Mouse (Mus musculus) MEL (cell line): Measurements from ENCODE around the gene Sema6c. TPM values are rescaled to one million over a fixed set of nuclear protein-coding genes. Genes with fewer than 3 reads are reported as not detected.
A peak's percentile ranks its signal among the peaks of the same experiment; 100 is the strongest.

Experiments used
- DNase-seq: peaks from one replicate; pipeline ENCODE4 v3.0.0; 2011; ENCODE audit warnings: low read depth, low spot score
- H3K27ac ChIP-seq: 2 replicates; pipeline ENCODE4 v1.5.1; 2012; ENCODE audit warnings: low read depth, mild to moderate bottlenecking, control low read depth, low read length, moderate library complexity; ENCODE audit not compliant: control insufficient read depth
- H3K27me3 ChIP-seq, 2 experiments: fragments of 150-350 bp in 1 of 2; sonication (generic) in 1 of 2; 2 replicates each; pipeline ENCODE4 v1.6.1; 2012; ENCODE audit warnings: low read length in 2 of 2, mild to moderate bottlenecking in 2 of 2, improper control_type of control experiment in 1 of 2, moderate library complexity in 1 of 2; ENCODE audit not compliant: insufficient read depth in 2 of 2, control insufficient read depth in 1 of 2
- H3K36me3 ChIP-seq, 2 experiments: 2 replicates each; pipeline ENCODE4 v1.6.1; 2012 to 2014; ENCODE audit warnings: low read length in 2 of 2, improper control_type of control experiment in 1 of 2, inconsistent platforms in 1 of 2, mild to moderate bottlenecking in 1 of 2; ENCODE audit not compliant: insufficient read depth in 2 of 2, control insufficient read depth in 1 of 2
- H3K4me1 ChIP-seq, 2 experiments: fragments of 150-350 bp in 1 of 2; sonication (generic) in 1 of 2; 2 replicates each; pipeline ENCODE4 v1.6.1; 2012; ENCODE audit warnings: low read length in 2 of 2, improper control_type of control experiment in 1 of 2, mild to moderate bottlenecking in 1 of 2; ENCODE audit not compliant: insufficient read depth in 2 of 2, control insufficient read depth in 1 of 2
- H3K4me3 ChIP-seq, 2 experiments: fragments of 150-350 bp in 1 of 2; sonication (generic) in 1 of 2; 2 replicates each; pipeline ENCODE4 v1.5.1; 2012; ENCODE audit warnings: low read depth in 2 of 2, low read length in 2 of 2, mild to moderate bottlenecking in 2 of 2, moderate library complexity in 2 of 2, control low read depth in 1 of 2, improper control_type of control experiment in 1 of 2; ENCODE audit not compliant: control insufficient read depth in 1 of 2, insufficient read depth in 1 of 2
- H3K79me2 ChIP-seq: 2 replicates; pipeline ENCODE4 v1.6.1; 2012; ENCODE audit warnings: mild to moderate bottlenecking, low read length, moderate library complexity; ENCODE audit not compliant: control insufficient read depth, poor library complexity, insufficient read depth
- H3K9ac ChIP-seq: 2 replicates; pipeline ENCODE4 v1.6.1; 2012; ENCODE audit warnings: low read depth, mild to moderate bottlenecking, control low read depth, low read length, moderate library complexity; ENCODE audit not compliant: control insufficient read depth, poor library complexity, severe bottlenecking
- H3K9me3 ChIP-seq: fragments of 150-350 bp; sonication (generic); replicated peaks from 2 replicates; pipeline ENCODE4 v1.6.1; 2012; ENCODE audit warnings: mild to moderate bottlenecking, low read length, improper control_type of control experiment, moderate library complexity; ENCODE audit not compliant: insufficient read depth
- BHLHE40 ChIP-seq: IDR thresholded peaks from 2 replicates; pipeline ENCODE4 v1.6.1; 2012; ENCODE audit warnings: low read depth, mild to moderate bottlenecking, inconsistent platforms, low read length, improper control_type of control experiment, borderline replicate concordance
- CHD1 ChIP-seq: IDR thresholded peaks from 2 replicates; pipeline ENCODE4 v1.6.1; 2012; ENCODE audit warnings: low read depth, mild to moderate bottlenecking, inconsistent platforms, low read length, improper control_type of control experiment
- CTCF ChIP-seq, 3 experiments: IDR thresholded peaks in 2 of 3; conservative IDR thresholded peaks in 1 of 3; 2 replicates each; pipeline ENCODE4 v1.5.1; 2011 to 2012; ENCODE audit warnings: low read length in 3 of 3, low read depth in 2 of 3, mild to moderate bottlenecking in 2 of 3, improper control_type of control experiment in 1 of 3, inconsistent platforms in 1 of 3, mixed read lengths in 1 of 3, moderate library complexity in 1 of 3; ENCODE audit not compliant: control insufficient read depth in 1 of 3, insufficient read depth in 1 of 3, poor library complexity in 1 of 3, severe bottlenecking in 1 of 3
- EP300 ChIP-seq, 2 experiments: IDR thresholded peaks; 2 replicates each; pipeline ENCODE4 v1.6.1; 2011; ENCODE audit warnings: improper control_type of control experiment in 2 of 2, low read length in 2 of 2, low read depth in 1 of 2, mild to moderate bottlenecking in 1 of 2
- ETS1 ChIP-seq: IDR thresholded peaks from 2 replicates; pipeline ENCODE4 v1.6.1; 2012; ENCODE audit warnings: low read depth, mild to moderate bottlenecking, inconsistent platforms, low read length, improper control_type of control experiment, moderate library complexity
- GATA1 ChIP-seq: IDR thresholded peaks from 2 replicates; pipeline ENCODE4 v1.6.1; 2011; ENCODE audit warnings: low read depth, low read length, improper control_type of control experiment
- HCFC1 ChIP-seq: IDR thresholded peaks from 2 replicates; pipeline ENCODE4 v1.6.1; 2012; ENCODE audit warnings: low read depth, mild to moderate bottlenecking, inconsistent platforms, low read length, improper control_type of control experiment, moderate library complexity
- MAX ChIP-seq: IDR thresholded peaks from 2 replicates; pipeline ENCODE4 v1.6.1; 2011; ENCODE audit warnings: low read length, improper control_type of control experiment
- MXI1 ChIP-seq: IDR thresholded peaks from 2 replicates; pipeline ENCODE4 v1.6.1; 2011; ENCODE audit warnings: mild to moderate bottlenecking, low read depth, low read length, improper control_type of control experiment
- MYC ChIP-seq: IDR thresholded peaks from 2 replicates; pipeline ENCODE4 v1.6.1; 2011; ENCODE audit warnings: low read depth, mild to moderate bottlenecking, low read length, improper control_type of control experiment, moderate library complexity
- NRF1 ChIP-seq: IDR thresholded peaks from 2 replicates; pipeline ENCODE4 v1.6.1; 2014; ENCODE audit warnings: low read depth, mild to moderate bottlenecking, inconsistent platforms, low read length, improper control_type of control experiment, moderate library complexity; ENCODE audit not compliant: poor library complexity, insufficient read depth, severe bottlenecking
- RAD21 ChIP-seq: IDR thresholded peaks from 2 replicates; pipeline ENCODE4 v1.6.1; 2011; ENCODE audit warnings: mild to moderate bottlenecking, low read depth, low read length, improper control_type of control experiment
- SIN3A ChIP-seq: IDR thresholded peaks from 2 replicates; pipeline ENCODE4 v1.6.1; 2012; ENCODE audit warnings: low read length, improper control_type of control experiment, inconsistent platforms
- TAL1 ChIP-seq: IDR thresholded peaks from 2 replicates; pipeline ENCODE4 v1.6.1; 2012; ENCODE audit warnings: mild to moderate bottlenecking, inconsistent platforms, low read length, moderate library complexity, mixed read lengths
- TBP ChIP-seq: IDR thresholded peaks from 2 replicates; pipeline ENCODE4 v1.8.0; 2011; ENCODE audit warnings: low read depth, low read length, improper control_type of control experiment
- TCF12 ChIP-seq: IDR thresholded peaks from 2 replicates; pipeline ENCODE4 v1.6.1; 2014; ENCODE audit warnings: low read depth, mild to moderate bottlenecking, inconsistent platforms, low read length, improper control_type of control experiment, moderate library complexity
- UBTF ChIP-seq: IDR thresholded peaks from 2 replicates; pipeline ENCODE4 v1.6.1; 2012; ENCODE audit warnings: low read depth, mild to moderate bottlenecking, inconsistent platforms, low read length, improper control_type of control experiment, moderate library complexity, borderline replicate concordance; ENCODE audit not compliant: insufficient read depth
- USF1 ChIP-seq: IDR thresholded peaks from 2 replicates; pipeline ENCODE4 v1.6.1; 2014; ENCODE audit warnings: low read depth, mild to moderate bottlenecking, inconsistent platforms, low read length, improper control_type of control experiment, moderate library complexity
- USF2 ChIP-seq, 2 experiments: IDR thresholded peaks; 2 replicates each; pipeline ENCODE4 v1.6.1; 2011 to 2012; ENCODE audit warnings: improper control_type of control experiment in 2 of 2, low read length in 2 of 2, borderline replicate concordance in 1 of 2, inconsistent platforms in 1 of 2, low read depth in 1 of 2, mild to moderate bottlenecking in 1 of 2; ENCODE audit not compliant: insufficient read depth in 1 of 2
- ZNF384 ChIP-seq: IDR thresholded peaks from 2 replicates; pipeline ENCODE4 v1.6.1; 2012; ENCODE audit warnings: low read depth, mild to moderate bottlenecking, inconsistent platforms, low read length, improper control_type of control experiment
- polyA plus RNA-seq, 2 experiments: library from polyadenylated mRNA; stranded (reverse) in 1 of 2; unstranded in 1 of 2; fragments of >175 nt in 1 of 2; fragments of >200 nt in 1 of 2; gene quantifications; 2 replicates each; pipeline versions ENCODE4 v1.2.1 to v1.2.4; 2012; ENCODE audit warnings: low replicate concordance in 2 of 2, low read depth in 1 of 2; ENCODE audit not compliant: insufficient read length in 2 of 2, insufficient read depth in 1 of 2, missing spikeins in 1 of 2
- total RNA-seq: library from RNA; depleted of rRNA; stranded (reverse); fragments of 300-350 nt; gene quantifications from 2 replicates; pipeline ENCODE4 v1.2.3, GENCODE M21; 2012

Sema6c gene
- total and polyA plus RNA-seq, 3 experiments: 0.35 to 3.2 TPM; not detected in 1

DNA sequence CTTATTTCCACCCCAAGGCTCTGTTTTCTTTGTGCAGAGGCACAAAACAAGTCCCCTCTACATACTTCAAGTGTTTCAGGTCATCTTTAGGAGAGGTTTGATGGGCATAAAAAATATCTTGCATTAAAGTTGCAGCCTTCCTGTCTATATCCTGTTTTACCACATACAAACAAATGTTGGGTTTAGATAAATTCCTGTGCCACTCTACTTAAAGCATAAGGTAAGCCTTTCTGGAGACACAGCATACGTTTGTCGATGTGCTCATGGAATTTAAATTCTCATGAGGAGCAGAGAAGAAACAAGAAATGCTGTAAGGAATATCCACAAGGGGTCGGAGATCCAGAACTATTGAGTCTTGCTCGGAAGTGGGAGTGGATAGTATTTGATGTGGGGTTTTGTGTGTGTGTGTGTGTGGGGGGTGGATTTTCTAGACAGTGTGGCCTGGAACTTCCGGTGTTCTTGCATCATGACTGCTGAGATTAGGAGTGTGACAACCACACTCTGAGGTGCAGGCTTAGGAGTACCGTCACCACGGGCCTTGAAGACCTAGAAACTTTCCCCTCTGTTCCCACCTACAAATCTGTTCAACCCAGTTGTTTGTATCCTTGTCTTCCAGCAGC lies 24.7 kb upstream of the Sema6c start (continued):
- TF ChIP-seq USF2 (IDR thresholded peaks at IDR 0.05; ENCODE audit: borderline replicate concordance in 1 of 2, insufficient read depth in 1 of 2, low read depth in 1 of 2, low read length in 2 of 2) (no peak), TAL1 (peak; percentile 85), RAD21 (no peak), GATA1 (peak; percentile 68; the same call in 1 of the 2 replicates), TBP (peak; percentile 76), BHLHE40 (no peak), CTCF (IDR thresholded peaks at IDR 0.05 in 2 of 3, conservative IDR thresholded peaks at IDR 0.05 in 1 of 3; ENCODE audit: control insufficient read depth in 1 of 3, insufficient read depth in 1 of 3, low read depth in 2 of 3, low read length in 3 of 3, poor library complexity in 1 of 3, severe bottlenecking in 1 of 3) (no peak)
- TF ChIP-seq, all 39 proteins: peak for 15

DNA sequence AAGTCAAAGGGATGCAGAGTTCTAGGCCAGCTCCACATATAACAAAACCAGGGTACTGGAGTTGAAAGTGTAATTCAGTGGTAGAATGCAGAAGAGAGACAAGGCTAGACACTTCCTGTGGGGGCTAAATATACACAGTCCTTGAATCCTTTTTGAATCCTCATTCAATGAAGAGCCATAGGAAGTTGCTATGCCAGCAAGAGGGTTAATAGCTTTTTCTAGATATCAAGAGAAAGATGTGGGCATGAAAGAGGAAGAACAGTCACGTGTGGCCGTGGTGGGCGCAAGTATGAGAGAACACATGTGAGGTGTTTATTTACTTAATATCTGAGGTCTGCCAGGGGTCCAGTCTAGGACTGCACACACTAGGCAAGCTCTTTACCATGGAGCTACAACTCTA lies 23.9 kb upstream of the Sema6c start:
- DNase-seq: peak; percentile 63
- Histone ChIP-seq H3K27me3 (no peaks in the 10 kb centered on the region), H3K36me3 (peaks cover 0 to 24% of the 10 kb centered on the region in 2 experiments), H3K79me2 (peaks cover 11% of the 10 kb centered on the region), H3K4me1 (peaks cover 12 to 25% of the 10 kb centered on the region in 2 experiments), H3K27ac (peak overlapping the region; percentile 79), H3K9ac (peak overlapping the region; percentile 45), H3K4me3 (peak overlapping the region; percentile 55 to 86), H3K9me3 (no peaks in the 10 kb centered on the region)
- TF ChIP-seq USF2 (IDR thresholded peaks at IDR 0.05; ENCODE audit: borderline replicate concordance in 1 of 2, insufficient read depth in 1 of 2, low read depth in 1 of 2, low read length in 2 of 2) (peak in 1 of 2 experiments; percentile 71; a peak in 2 of 4 replicates), TCF12 (0 out of 2 replicates have a peak, but pooled peaks have one; percentile 4), HCFC1 (0 out of 2 replicates have a peak, but pooled peaks have one; percentile 9), NRF1 (no peak), TBP (no peak), EP300 (IDR thresholded peaks at IDR 0.05; ENCODE audit: low read depth in 1 of 2, low read length in 2 of 2) (peak; percentile 51 to 54; a peak in 2 of 4 replicates), MAX (peak; percentile 89), CHD1 (peak; percentile 62; the same call in 1 of the 2 replicates), BHLHE40 (peak; percentile 94), SIN3A (peak; percentile 70; the same call in 1 of the 2 replicates), USF1 (peak; percentile 92), TAL1 (peak; percentile 14; the same call in 1 of the 2 replicates), MXI1 (peak; percentile 76; the same call in 1 of the 2 replicates), UBTF (no peak), ETS1 (peak; percentile 48; the same call in 1 of the 2 replicates), GATA1 (peak; percentile 29; the same call in 1 of the 2 replicates), MYC (peak; percentile 86), ZNF384 (no peak)
